Mouse (Mus musculus) neural tube, embryonic 10.5 days (tissue): ENCODE data around the gene Tmbim6.
"Not testable (repeated sequence)": the region's sequence is repeated elsewhere in the genome, so short reads cannot be mapped to it uniquely, and the experiment has no call there.

Experiments
- DNase-seq: peaks from one replicate; pipeline ENCODE4 v3.0.0-alpha.2; 2017; ENCODE audit warnings: low spot score; ENCODE audit errors: extremely low spot score

Gene Tmbim6

DNA sequence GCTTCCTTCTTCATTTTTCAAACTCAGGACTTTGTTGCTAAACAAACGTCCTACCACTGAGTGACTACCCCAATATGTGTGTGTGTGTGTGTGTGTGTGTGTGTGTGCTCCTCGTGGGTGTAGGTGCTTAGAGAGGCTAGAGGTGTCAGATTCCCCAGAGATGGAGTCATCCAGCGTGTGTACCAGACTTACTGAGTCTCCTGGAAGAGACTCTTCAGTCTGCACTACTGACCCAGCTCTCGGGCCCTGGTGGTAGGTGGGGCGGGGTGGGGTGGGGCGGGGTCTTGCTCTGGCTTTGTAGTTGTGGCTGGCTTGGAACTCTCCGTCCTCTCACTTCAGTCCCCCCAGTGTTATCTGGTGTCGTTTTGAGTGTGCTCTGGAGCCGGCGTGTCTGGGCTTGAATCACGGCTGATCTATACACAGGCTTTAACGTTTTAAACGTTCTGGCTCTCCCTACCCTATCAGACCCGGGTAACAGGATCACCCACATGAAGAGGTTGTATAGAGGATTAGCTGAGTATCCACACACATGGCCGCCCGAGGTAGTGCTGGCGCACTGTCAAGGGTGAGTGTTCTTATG lies 25.1 kb downstream of the Tmbim6 start:
- DNase-seq = no peak

- DNase-seq = no peak
Measured at GRCm38 (mm10) chr15:99420101-99420500, 27.4 kb downstream of the Tmbim6 start.

GRCm38 (mm10) chr15:99420521-99421014 lies 27.9 kb downstream of the Tmbim6 start:
- peak; percentile 78 for DNase-seq

DNA sequence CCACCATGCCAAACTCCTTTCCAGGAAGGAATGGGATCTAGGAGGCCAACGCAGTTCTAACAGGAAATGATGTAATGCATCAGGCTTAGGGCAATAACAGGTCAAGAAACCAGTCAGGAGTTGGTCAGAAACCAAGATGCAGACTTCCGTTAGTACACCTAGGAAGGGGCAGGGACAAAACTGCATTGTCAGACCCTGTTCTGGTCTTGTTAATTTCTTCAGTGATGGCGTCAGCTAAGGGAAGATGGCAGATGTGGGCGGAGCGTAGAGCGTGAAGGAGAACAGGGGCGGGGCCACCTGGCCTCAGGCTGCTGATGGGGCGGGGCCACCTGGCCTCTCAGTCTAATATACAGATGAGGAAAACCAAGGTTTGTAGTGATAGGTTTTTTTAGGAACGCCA lies 28.5 kb downstream of the Tmbim6 start:
- DNase-seq = no peak

DNA sequence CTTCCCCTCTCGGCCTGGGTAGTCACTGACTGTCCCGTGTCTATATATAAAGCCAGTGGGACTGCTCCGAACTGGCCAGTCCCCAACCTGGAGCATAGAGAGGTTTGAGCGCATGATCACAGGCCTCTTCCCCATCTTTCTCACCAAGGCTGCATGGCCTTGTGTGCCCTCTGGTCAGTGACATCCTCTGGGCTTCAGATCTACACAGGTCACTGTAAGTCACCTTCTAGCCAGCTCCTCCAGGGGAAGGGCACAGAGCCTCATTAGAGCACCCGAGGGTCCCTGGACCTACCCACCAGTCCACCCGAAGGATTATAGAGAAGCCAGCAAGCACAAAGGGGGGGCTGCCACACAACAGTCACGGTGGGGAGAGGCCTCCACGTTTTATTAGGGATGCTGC lies 29.0 kb downstream of the Tmbim6 start:
- DNase-seq = no peak

- DNase-seq = no peak
Measured at GRCm38 (mm10) chr15:99422551-99422950, 29.9 kb downstream of the Tmbim6 start.

GRCm38 (mm10) chr15:99423131-99423530 lies 30.4 kb downstream of the Tmbim6 start:
- DNase-seq = no peak

DNA sequence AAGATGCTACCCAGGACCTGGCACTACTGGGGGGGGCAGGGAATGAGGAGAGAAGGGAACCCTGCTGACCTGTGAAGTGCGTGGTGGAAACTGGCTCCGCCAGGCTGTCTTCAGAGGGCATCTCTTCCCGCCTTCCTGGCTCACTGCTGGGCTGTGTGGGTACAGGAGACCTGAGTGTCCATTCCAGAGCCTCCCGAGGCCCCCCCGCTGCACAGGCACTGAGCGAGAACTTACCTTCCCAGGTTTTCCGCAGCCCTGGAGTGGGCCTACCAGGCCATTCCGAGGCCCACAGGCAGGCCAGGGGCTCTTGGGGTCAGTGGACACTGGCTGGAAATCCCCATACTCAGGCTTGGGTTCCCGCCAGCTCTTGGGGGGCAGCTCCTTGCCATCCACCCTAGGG lies 31.2 kb downstream of the Tmbim6 start:
- DNase-seq = no peak

GRCm38 (mm10) chr15:99430394-99430793 lies 37.7 kb downstream of the Tmbim6 start:
- DNase-seq = no peak

GRCm38 (mm10) chr15:99431063-99431462 lies 38.4 kb downstream of the Tmbim6 start:
- DNase-seq = no peak

DNA sequence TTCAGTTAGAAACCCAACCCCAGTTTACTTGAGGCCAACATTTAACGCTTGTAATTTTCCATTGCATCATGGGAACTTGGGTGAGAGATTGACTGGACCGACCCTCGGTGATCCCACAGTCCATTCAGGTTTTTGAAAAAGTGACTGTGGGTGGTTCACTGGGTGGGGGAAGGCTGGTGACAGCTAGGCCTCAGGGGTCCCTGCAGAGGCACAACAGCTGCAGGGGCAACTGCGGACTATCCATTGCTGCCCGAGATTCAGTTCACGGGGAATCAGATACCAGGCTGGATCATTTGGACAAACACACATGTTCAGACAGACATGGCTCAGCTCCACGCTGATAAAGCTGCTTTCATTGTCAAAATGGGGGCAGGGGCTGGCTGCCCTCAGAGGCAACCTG lies 38.8 kb downstream of the Tmbim6 start:
- DNase-seq = no peak

DNA sequence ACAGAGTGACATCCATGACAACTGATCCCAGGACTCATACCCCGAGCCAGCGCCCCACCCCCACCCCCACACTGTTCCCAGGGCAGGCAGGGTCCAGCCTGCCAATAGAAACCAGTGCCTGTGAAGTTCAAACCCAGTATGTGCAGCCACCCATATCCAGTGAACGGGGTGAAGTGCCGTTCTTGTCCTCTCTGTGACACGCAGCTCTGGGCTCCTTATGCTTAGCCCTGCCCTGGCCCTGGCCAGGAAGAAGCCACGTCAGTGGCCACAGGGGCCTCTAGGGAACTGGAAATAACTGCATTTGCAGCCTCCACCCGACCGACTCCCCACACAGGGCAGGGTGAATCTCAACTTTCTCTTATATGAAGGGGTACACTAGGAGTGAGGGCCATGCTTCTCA lies 39.3 kb downstream of the Tmbim6 start:
- DNase-seq = no peak

DNA sequence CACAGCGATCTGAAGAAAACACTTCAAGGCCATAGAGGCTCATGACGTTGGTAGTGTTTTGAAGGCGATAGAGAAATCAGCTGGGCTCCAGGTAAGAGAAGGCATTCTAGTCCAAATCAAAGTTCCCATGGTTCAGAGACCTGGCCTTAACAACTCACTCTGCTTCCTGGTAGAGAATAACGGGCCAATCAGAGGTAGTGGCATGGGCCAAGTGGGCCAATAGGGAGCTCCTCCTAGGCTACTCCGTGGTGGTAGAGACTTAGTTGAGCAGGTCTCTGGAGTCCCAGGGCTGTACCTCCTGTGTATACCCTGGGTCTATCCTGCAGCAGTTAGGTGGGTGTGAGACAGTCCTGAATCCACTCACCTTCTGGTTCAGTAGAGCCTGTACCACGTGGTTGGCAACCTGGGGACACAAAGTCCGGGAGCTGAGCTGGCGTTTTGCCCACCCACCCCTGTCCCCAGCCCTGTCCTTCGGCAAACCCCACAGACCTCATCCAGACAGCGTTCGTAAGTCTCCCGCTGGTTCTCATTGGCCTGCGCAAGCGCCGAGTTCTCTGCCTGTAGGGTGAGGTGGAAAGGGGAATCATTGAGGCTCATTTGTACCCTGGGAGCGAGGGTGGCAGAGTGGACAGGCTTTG lies 40.5 kb downstream of the Tmbim6 start:
- no peak for DNase-seq

DNA sequence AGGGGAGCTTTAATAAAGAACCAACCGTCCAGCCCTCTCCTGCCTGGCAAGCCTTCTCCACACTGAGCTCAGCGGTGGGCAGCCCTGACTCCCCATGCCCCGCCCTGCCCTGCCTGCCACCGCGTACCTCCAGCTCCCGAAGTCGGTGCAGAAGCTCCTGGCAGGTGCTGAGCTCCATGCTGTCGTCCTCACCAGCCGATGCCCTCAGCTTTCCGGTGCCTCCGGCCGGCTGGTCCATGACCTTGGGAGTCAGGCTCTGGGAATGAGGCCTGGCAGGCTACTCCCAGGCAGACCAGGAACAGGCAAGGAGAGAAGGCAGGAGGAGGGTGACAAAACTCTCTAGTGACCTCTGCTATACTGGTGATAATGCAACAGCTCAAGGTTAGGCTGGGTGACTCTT lies 41.2 kb downstream of the Tmbim6 start:
- no peak for DNase-seq

- no peak for DNase-seq
Measured at GRCm38 (mm10) chr15:99438966-99439698, 46.5 kb downstream of the Tmbim6 start.

GRCm38 (mm10) chr15:99440112-99440815 lies 47.6 kb downstream of the Tmbim6 start:
- peak; percentile 34 for DNase-seq

DNA sequence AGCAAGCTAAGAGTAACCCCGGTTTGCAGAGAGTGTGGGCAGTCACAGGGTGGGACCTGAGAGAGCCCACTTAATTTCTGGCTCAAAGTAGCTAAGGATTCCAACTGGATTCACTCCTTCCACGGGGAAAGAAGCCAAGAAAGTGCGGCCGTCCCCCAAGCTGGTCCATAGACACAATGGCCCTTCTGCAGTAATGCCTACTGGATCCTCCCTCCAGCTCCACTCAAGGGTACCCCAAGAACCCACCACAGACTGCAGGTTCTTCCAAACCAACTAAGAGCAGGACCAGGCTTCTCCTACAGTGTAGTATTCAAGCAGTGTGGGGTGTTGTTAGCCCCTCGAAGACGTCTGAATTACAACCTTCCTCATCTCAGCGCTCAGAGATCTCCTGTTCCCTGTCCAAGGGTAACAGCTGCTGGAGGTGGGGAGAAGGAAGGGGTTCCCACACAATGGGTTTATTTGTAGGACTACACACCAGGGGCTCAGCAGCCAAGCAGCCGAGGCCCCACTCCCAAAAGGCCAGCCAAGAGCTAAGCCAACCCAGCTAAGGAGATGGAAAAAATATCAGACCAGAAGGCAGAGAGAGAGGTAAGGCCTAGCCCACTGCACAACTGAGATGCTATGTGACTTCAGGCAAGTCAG lies 48.3 kb downstream of the Tmbim6 start:
- DNase-seq = no peak

GRCm38 (mm10) chr15:99442358-99442757 lies 49.7 kb downstream of the Tmbim6 start:
- no peak for DNase-seq

DNA sequence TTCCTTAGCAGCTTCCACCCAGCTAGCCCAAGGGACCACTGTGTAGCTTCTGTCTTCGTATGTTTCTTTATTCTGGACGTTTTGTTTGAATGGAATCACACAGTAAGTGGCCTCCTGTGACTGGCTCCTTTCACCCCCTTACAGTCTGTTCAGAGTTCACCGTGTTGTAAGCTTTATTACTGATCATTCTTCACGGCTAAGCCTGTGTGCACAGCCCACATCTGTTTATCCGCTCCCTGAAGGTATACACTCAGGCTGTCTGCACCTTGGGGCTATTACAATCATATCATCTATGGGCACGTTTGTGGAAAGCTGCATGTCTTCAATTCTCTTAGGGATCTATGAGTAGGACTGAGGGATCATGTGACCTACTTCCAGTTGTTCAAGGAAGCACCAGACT lies 52.9 kb downstream of the Tmbim6 start:
- no peak for DNase-seq

GRCm38 (mm10) chr15:99446136-99446535 lies 53.5 kb downstream of the Tmbim6 start:
- not testable (repeated sequence) for DNase-seq

DNA sequence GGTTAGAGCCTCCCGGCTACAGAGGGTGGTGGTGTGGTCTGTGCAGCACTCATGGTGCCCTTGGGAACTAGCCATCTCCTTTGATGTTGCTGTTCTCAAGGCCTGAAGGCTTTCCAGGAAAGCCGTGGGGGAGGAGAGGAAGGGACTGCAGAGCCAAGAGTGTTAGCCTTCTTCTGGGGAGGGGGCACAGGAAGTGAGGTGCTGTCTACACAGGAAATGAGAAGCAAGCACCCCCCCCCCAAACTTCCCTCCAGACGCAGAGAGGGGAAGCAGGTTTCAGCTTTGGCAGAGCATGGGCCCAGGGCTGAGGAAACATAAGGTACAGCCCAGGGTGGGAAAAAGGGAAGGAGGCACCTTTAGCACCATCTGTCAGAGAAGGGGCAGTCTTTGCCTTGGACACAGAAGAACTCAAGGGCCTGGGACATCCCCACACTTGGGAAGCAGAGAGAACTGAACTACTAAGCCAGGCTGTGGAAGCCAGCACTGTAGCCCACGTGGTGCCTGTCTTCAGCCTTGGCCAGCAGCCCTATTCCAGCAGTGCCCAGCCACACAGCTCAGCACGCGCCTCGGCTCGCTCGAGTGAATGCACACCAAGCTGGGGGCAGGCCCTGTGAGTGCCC lies 56.6 kb downstream of the Tmbim6 start:
- no peak for DNase-seq
